Mouse (Mus musculus) limb, embryonic 13.5 days (tissue): ENCODE results near the gene Zscan12. TPM values are rescaled to one million over a fixed set of nuclear protein-coding genes. Genes with fewer than 3 reads are reported as not detected.

Source experiments
- ATAC-seq: fragments of 200-750 bp; cut with Nextera tagmentation; 2 replicates; pipeline ENCODE4 v1.8.0; 2017; ENCODE audit warnings: low read depth, moderate number of reproducible peaks, moderate TSS enrichment; ENCODE audit not compliant: low FRiP score
- H3K27ac ChIP-seq: fragments of 300-500 bp; sonication (generic); 2 replicates; pipeline ENCODE4 v1.5.1; 2015; ENCODE audit warnings: inconsistent platforms, mild to moderate bottlenecking, moderate library complexity
- H3K27me3 ChIP-seq: fragments of 300-500 bp; sonication (generic); 2 replicates; pipeline ENCODE4 v1.6.1; 2015; ENCODE audit warnings: mild to moderate bottlenecking, inconsistent platforms
- H3K36me3 ChIP-seq: fragments of 300-500 bp; sonication (generic); 2 replicates; pipeline ENCODE4 v1.6.1; 2015; ENCODE audit warnings: inconsistent platforms, mild to moderate bottlenecking, moderate library complexity
- H3K4me1 ChIP-seq: fragments of 300-500 bp; sonication (generic); 2 replicates; pipeline ENCODE4 v1.6.1; 2015; ENCODE audit warnings: inconsistent platforms
- H3K4me2 ChIP-seq: fragments of 300-500 bp; sonication (generic); replicated peaks from 2 replicates; pipeline ENCODE4 v1.6.1; 2015; ENCODE audit warnings: inconsistent platforms, mild to moderate bottlenecking, moderate library complexity
- H3K4me3 ChIP-seq: fragments of 300-500 bp; sonication (generic); 2 replicates; pipeline ENCODE4 v1.5.1; 2015; ENCODE audit warnings: moderate library complexity, mild to moderate bottlenecking, inconsistent platforms
- H3K9ac ChIP-seq: fragments of 300-500 bp; sonication (generic); 2 replicates; pipeline ENCODE4 v1.6.1; 2015; ENCODE audit warnings: mild to moderate bottlenecking, inconsistent platforms
- H3K9me3 ChIP-seq: fragments of 300-500 bp; sonication (generic); 2 replicates; pipeline ENCODE4 v1.6.1; 2016; ENCODE audit warnings: inconsistent platforms
- WGBS: fragments of 180-500 bp; shearing (Covaris S2); methylation state at CpG from one replicate; pipeline ENCODE4 v1.1.7; 2015; 5-methylcytosine and 5-hydroxymethylcytosine counted together
- polyA plus RNA-seq: library from polyadenylated mRNA; unstranded; fragments of >200 nt; fragmentation: Nextera tagmentation; extraction: Ambion mirVana; gene quantifications from 2 replicates; pipeline ENCODE4 v1.2.1, GENCODE M21; 2015

The Zscan12 gene
- 14.6 and 15.3 TPM in 2 replicates for polyA plus RNA-seq

DNA sequence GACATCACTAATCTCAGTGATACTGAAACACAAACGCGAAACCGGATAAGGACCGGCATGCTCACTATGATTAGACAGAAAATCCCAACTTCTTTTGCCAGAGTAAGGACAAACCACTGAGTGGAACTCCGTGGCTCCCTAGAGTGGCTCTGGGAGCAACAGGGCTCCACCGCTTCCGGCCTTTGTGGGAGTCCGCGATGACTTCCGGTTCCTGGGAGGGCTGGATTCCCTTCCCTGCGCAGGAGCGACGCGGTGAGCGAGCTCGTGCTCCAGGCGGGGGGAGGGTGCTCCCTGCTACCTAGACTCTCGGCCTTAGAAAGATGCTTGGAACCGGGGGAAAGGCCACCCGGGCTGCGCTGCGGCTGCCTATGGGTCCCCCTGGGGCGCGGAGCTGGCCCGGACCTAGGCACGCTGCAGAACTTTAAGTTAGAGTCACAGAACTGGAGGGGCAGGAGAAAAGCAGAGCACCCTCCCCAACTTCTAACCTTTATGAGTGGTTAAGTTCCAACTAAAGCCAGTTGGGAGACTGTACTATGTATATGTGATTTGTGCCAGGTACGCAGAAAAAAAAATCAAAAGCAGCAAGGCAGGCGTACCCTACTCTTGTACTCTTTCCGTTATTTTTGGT is at the start of gene Zscan12:
Gene Zscan12, plus strand, starts transcription at position 200 of the 628 bp plus-strand sequence.
- Histone ChIP-seq H3K27ac (peak within 1 kb of the TSS; percentile 87), H3K27me3 (no peaks in the 10 kb centered on the region), H3K4me3 (peak within 1 kb of the TSS; percentile 76), H3K4me2 (peak within 1 kb of the TSS; percentile 64), H3K4me1 (peaks cover 22% of the 10 kb centered on the region), H3K9ac (peak within 1 kb of the TSS; percentile 93), H3K9me3 (no peaks in the 10 kb centered on the region), H3K36me3 (peaks cover 11% of the 10 kb centered on the region; the same call in 1 of the 2 replicates)
- peak; percentile 98 for ATAC-seq
- 1% methylated on average over 29 of the region's 29 CpGs for WGBS

DNA sequence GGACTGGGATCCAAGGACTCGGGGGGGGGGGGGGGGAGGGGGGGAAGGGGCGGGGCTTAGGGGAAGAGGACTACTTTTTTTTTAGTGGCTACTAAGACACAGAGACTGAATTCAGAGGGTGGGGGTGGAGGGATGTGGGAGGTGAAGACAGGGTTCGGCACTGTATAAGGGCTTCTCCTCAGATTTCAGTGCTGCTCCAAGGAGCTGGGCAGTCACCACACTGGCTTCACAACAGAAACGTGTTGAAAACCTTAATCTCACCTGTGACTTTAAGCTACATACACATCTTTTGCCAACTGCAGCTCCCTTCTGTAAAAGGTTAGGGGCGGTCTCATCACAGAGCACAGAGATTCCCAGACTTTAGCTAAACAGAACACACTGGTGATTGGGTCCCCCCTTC is 49.8 kb upstream of the Zscan12 start:
- Histone ChIP-seq H3K9me3 (no peaks in the 10 kb centered on the region), H3K27me3 (no peaks in the 10 kb centered on the region), H3K4me3 (no peak overlapping the region), H3K9ac (no peak overlapping the region), H3K4me1 (no peaks in the 10 kb centered on the region), H3K4me2 (no peak overlapping the region), H3K27ac (no peak overlapping the region), H3K36me3 (no peaks in the 10 kb centered on the region)
- no peak for ATAC-seq
- 50% methylated on average over 3 of the region's 5 CpGs for WGBS

DNA sequence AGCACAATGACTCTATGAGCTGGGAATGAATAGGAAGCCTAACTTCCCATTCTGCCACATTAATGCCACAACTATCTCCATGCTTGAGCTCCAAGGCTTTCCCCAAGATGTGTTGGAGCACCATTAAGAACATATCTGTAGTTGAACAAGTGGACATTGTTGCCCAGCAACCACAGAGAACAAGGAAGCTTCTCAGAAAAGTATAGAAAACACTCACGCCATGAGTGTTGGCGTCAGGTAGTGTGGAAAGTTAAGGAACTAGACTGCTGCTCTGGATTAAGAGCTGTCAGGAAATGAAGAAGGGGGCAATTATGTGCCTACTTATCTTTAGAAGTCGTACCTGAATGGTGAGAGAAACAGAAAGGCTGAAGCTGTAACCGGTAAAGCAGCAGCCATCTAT is 48.7 kb upstream of the Zscan12 start:
- Histone ChIP-seq H3K9me3 (no peaks in the 10 kb centered on the region), H3K9ac (no peak overlapping the region), H3K4me2 (no peak overlapping the region), H3K4me1 (no peaks in the 10 kb centered on the region), H3K4me3 (no peak overlapping the region), H3K27me3 (no peaks in the 10 kb centered on the region), H3K36me3 (no peaks in the 10 kb centered on the region), H3K27ac (no peak overlapping the region)
- WGBS: 80% methylated on average over 4 of the region's 4 CpGs
- ATAC-seq: no peak

DNA sequence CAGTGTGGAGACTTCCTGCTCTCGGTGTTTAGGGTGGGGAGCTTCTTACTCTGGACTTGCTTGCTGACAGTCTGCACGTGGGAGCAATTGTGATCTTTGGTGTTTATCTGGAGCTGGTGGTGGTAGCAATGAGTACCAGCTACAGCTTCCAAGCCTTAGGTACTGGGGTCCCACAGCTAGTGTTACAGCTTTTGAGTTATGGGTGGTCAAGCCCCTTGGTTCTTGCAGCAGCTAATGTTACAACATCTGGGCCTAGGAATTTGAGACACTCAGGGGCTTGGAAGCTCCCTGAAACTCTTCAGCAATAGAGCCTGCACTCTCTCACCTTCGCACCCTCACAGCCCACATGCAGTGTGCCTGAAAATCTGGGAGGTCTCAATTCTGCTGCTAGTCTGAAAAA is 42.4 kb upstream of the Zscan12 start:
- no peaks in the 10 kb centered on the region for H3K36me3 ChIP-seq
- H3K4me1 ChIP-seq: no peaks in the 10 kb centered on the region
- ATAC-seq: no peak
- H3K27ac ChIP-seq: no peak overlapping the region
- H3K4me3 ChIP-seq: no peak overlapping the region
- no peaks in the 10 kb centered on the region for H3K9me3 ChIP-seq
- no peak overlapping the region for H3K9ac ChIP-seq
- H3K27me3 ChIP-seq: peaks cover 18% of the 10 kb centered on the region; the same call in 1 of the 2 replicates
- H3K4me2 ChIP-seq: no peak overlapping the region
- WGBS: 53% methylated on average over 3 of the region's 3 CpGs

DNA sequence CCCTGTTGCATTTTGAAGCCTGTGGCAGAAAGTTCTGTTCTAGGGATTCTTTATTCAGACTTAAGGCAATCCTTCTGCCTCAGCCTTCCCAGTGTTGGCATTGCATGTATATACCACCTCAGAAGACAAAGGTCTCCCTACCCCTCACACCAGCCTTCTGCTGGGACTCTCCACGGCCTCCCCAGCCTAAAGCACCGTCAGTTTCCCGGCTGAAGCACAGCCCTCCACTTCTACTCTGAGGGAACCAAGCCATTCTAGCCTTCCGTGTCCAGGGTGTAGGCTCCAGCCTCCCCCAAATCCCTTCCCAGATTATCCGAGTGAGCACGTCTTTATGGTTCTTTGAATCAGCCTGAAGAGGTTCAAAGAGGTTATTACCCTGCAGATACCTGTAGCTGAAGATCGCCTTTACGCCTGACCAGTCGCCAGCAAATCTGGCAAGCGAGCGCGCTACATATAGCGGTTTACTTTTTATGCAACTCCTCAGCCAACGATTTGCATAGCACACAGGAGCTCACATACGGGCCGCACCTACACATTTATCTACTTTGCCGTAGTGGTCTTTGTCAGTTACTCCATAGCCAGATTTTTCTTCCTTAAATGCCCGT is 40.6 kb upstream of the Zscan12 start:
- 0 out of 2 replicates have a peak, but pooled peaks cover 5% of the 10 kb centered on the region for H3K4me1 ChIP-seq
- H3K27ac ChIP-seq: no peak overlapping the region
- no peak for ATAC-seq
- H3K27me3 ChIP-seq: peaks cover 18% of the 10 kb centered on the region; the same call in 1 of the 2 replicates
- WGBS: 4% methylated on average over 18 of the region's 18 CpGs
- no peak overlapping the region for H3K9ac ChIP-seq
- H3K9me3 ChIP-seq: no peaks in the 10 kb centered on the region
- peak overlapping the region; percentile 58 for H3K4me2 ChIP-seq
- H3K36me3 ChIP-seq: no peaks in the 10 kb centered on the region
- H3K4me3 ChIP-seq: peak overlapping the region; percentile 33

DNA sequence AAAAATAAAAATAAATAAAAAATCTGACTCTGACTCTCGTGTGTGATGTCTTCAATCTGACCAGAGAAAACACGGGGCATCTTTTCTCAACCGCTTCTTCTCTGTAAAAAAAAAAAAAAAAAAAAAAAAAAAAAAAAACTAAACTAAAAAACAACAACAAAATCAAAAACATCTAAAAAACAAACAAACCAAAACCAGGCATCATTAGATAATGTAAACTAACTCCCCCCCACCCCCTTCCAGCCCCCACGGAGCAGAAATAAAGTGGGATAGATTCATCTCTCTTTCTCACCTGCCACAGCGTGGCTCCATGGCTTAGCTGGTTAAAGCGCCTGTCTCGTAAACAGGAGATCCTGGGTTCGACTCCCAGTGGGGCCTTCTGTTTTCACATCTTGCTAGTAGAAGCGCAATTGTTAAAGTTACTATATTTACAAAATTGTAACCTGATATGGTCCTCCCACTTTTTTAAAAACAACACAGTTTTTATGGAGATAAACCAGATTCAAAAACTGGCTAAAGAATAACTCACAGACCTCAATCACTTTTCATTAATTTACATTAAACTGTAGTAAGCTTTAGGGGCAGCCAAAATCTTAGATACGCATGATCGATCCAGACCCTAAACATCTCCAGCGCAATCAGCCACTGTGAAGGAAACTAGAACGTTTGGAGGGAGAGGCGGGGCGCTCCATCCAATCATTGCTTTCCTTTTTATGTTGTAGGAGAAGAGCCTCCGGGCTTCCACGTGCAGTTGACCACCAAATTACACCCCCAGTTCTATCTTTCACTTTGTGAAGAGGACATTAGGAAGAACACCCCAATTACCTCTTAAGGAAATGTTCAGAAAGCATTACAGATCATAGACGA is 39.9 kb upstream of the Zscan12 start:
- H3K4me3 ChIP-seq: peak overlapping the region; percentile 33
- H3K9me3 ChIP-seq: no peaks in the 10 kb centered on the region
- whole genome bisulfite sequencing: 17% methylated on average over 18 of the region's 18 CpGs

DNA sequence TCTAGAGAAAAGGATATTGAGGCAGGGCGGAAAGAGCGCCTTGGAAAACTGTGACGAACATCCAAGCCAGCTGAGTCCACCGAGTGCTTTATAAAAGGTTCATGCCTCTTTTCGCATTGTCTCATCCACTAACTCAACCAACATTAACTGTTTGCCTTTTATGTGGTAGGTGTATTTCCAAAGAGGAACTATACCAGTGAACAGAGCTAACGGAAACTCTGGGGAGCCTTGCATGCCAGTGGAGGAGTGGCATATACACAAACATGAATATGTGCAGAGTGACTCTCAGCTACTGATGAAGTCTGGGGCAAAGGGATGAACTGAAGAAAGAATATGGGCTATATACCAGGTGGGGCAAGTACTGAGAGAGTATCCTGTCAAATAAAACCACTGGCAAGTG is 39.2 kb upstream of the Zscan12 start:
- no peak for ATAC-seq

More for the DNA sequence above, 39.9 kb upstream of the Zscan12 start:
- H3K4me1 ChIP-seq: 0 out of 2 replicates have a peak, but pooled peaks cover 10% of the 10 kb centered on the region
- peak overlapping the region; percentile 58 for H3K4me2 ChIP-seq
- H3K27ac ChIP-seq: no peak overlapping the region
- no peaks in the 10 kb centered on the region for H3K36me3 ChIP-seq
- peaks cover 18% of the 10 kb centered on the region; the same call in 1 of the 2 replicates for H3K27me3 ChIP-seq
- ATAC-seq: no peak
- no peak overlapping the region for H3K9ac ChIP-seq

DNA sequence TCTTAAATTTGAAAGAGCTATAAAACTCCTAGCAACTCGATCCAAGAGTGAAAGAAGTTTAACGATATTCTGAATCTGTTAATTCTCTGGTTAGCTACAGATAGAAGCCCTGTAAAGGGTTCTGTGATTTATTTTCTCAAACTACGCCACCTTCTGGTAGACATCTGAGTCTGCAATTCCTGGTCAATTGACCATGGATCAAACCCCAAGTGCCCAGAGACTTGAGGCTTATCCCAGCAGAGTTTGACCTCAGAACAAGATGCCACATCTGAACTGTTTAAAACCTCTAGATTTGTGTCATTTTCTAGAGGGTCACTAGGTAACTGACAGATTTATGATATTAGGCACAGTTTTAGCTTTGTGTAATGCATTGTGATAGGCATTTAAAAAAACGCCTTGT is 36.4 kb upstream of the Zscan12 start:
- Histone ChIP-seq H3K4me3 (peak overlapping the region; percentile 46), H3K9me3 (no peaks in the 10 kb centered on the region), H3K27me3 (peaks cover 19% of the 10 kb centered on the region; the same call in 1 of the 2 replicates), H3K4me1 (0 out of 2 replicates have a peak, but pooled peaks cover 11% of the 10 kb centered on the region), H3K27ac (no peak overlapping the region), H3K36me3 (no peaks in the 10 kb centered on the region), H3K9ac (no peak overlapping the region), H3K4me2 (peak overlapping the region; percentile 70)
- ATAC-seq: no peak; the same call in 1 of the 2 replicates
- 5% methylated on average over 4 of the region's 4 CpGs for WGBS

More for the DNA sequence above, 39.2 kb upstream of the Zscan12 start:
- no peak overlapping the region for H3K4me3 ChIP-seq
- H3K4me2 ChIP-seq: peak overlapping the region; percentile 58
- H3K4me1 ChIP-seq: 0 out of 2 replicates have a peak, but pooled peaks cover 11% of the 10 kb centered on the region
- 69% methylated on average over 6 of the region's 6 CpGs for WGBS
- no peaks in the 10 kb centered on the region for H3K9me3 ChIP-seq
- no peak overlapping the region for H3K27ac ChIP-seq
- peaks cover 23% of the 10 kb centered on the region; the same call in 1 of the 2 replicates for H3K27me3 ChIP-seq
- no peak overlapping the region for H3K9ac ChIP-seq
- H3K36me3 ChIP-seq: no peaks in the 10 kb centered on the region

DNA sequence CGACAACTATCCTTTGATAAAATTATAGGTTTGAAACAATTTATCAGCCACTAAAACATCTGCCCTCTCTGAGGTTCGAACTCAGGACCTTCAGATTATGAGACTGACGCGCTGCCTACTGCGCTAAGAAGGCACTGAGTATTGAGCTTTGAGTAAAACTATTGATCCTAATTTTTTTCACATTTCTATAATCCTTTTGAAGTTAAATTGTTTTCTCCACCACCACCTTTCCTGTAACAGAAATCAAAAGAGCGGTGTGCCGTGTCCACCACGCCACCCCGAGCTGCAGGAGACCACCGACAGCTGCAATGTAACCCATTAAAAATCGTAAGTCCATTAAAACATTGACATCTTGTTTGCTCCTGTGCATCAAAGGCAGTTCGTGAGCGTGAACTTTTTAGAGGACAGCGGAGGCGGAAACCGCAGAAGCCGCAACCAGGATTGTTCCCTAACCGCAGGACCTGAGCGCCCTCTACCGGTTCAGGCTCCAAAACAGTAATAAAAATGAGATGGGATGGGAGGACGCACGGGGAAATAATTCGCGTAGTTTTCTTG is 35.9 kb upstream of the Zscan12 start:
- no peaks in the 10 kb centered on the region for H3K36me3 ChIP-seq
- peak overlapping the region; percentile 46 for H3K4me3 ChIP-seq
- no peak overlapping the region for H3K27ac ChIP-seq
- H3K4me2 ChIP-seq: peak overlapping the region; percentile 70
- WGBS: under 1% methylated on average over 24 of the region's 24 CpGs
- peak; percentile 66; the same call in 1 of the 2 replicates for ATAC-seq
- no peaks in the 10 kb centered on the region for H3K9me3 ChIP-seq
- 0 out of 2 replicates have a peak, but pooled peaks cover 11% of the 10 kb centered on the region for H3K4me1 ChIP-seq
- peak overlapping the region; percentile 53; the same call in 1 of the 2 replicates for H3K9ac ChIP-seq
- H3K27me3 ChIP-seq: peaks cover 17% of the 10 kb centered on the region; the same call in 1 of the 2 replicates

DNA sequence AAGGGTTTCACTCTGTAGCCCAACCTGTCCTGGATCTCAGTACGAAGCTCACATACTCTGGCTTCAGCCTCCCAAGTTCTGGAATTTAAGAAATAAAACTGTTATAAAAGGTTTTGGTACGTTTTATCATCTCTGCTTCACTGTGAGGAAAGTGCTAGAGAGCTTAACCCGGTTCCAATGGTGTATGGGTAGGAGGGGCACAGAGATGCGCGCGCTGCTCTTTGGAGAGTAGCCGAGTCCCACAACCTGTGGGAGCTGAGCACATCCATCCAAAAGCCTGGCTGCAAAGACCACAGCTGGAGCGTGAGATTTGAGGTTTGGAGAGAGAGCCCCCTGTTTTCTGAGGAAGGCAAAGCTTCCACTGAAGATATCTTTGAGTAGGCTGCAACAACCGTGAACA is 35.2 kb upstream of the Zscan12 start:
- Histone ChIP-seq H3K4me1 (0 out of 2 replicates have a peak, but pooled peaks cover 11% of the 10 kb centered on the region), H3K4me2 (peak overlapping the region; percentile 70), H3K9ac (peak overlapping the region; percentile 53), H3K4me3 (peak overlapping the region; percentile 46), H3K9me3 (no peaks in the 10 kb centered on the region), H3K27me3 (peaks cover 14% of the 10 kb centered on the region; the same call in 1 of the 2 replicates), H3K36me3 (no peaks in the 10 kb centered on the region), H3K27ac (no peak overlapping the region)
- ATAC-seq: peak; percentile 66; the same call in 1 of the 2 replicates
- WGBS: under 1% methylated on average over 9 of the region's 9 CpGs

DNA sequence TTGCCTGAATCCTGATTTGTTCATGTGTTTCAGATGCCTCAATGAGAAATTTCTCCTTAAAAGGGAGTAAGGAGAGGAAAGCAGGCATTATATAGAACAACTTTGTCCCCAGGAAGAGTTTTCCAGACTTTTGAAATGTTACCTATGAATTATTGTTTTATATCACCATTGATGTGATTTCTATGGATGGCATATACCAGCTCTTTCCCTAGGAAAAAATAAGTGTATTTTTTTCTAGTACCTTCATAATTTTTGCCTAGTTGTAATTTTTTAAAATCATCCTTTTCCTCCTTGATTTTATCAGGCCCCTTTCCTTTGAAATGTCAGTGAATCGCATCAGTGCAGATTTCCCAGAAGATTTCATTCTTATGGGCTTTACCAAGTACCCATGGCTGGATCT is 16.0 kb upstream of the Zscan12 start, which contains the start of gene Olfr1367:
Gene Olfr1367, plus strand, starts transcription at position 301 of the 400 bp plus-strand sequence.
- H3K4me1 ChIP-seq: no peaks in the 10 kb centered on the region
- WGBS: 82% methylated on average over 1 of the region's 1 CpGs

More for the DNA sequence above, 16.0 kb upstream of the Zscan12 start, which contains the start of gene Olfr1367:
- Histone ChIP-seq H3K4me2 (no peak within 1 kb of the TSS), H3K9ac (no peak within 1 kb of the TSS), H3K27ac (no peak within 1 kb of the TSS), H3K9me3 (no peaks in the 10 kb centered on the region), H3K36me3 (no peaks in the 10 kb centered on the region), H3K27me3 (no peaks in the 10 kb centered on the region), H3K4me3 (no peak within 1 kb of the TSS)
- no peak for ATAC-seq
